Mouse (Mus musculus): ENCODE measurements around the gene Cbx2. TPM values are rescaled to one million over a fixed set of nuclear protein-coding genes. Genes with fewer than 3 reads are reported as not detected.

Cbx2 gene
- polyA plus RNA-seq (2017; shearing (Covaris generic)), result 3.7 TPM

DNA sequence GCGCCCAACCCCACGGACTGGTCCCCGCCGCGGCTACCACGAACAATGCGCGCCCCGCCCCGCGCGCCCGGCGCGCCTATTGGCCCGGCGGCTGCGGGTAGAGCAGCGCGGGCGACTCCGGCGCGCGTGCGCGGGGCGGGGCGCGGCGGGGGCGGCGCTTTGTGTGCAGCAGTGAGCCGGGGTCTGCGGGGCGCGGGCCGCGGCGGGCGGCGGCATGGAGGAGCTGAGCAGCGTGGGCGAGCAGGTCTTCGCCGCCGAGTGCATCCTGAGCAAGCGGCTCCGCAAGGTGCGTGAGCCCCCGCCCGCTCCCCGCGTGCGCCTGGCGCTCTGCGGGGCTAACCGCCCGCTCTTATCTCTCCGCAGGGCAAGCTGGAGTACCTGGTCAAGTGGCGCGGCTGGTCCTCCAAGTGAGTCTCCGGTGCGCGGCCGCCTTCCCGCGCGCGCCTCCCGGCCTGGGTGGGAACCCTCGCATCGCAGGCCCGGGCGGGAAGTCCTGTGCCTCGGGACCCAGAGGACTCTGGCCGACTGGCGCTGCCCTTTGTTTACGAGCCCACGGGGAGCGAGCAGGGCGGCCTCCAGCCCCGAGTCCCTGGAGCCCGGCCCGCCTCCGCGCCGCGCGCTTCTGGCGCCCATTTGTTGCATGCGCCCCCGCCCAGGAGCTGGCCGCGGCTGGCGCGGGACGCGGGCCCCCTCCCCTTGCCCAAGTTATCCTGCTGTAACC is at the start of gene Cbx2:
Cbx2 (plus strand) TSS at position 68 of the 721 bp plus-strand sequence.

GRCm38 (mm10) chr11:118987999-118988398 is 34.8 kb upstream of the Cbx2 start, which contains the start of gene Enpp7:
TSS of gene Enpp7 (plus strand) at chr11:118988188.

GRCm38 (mm10) chr11:119040600-119041324 is 18.0 kb downstream of the Cbx2 start, which contains the start of gene Cbx8:
TSS of gene Cbx8 (minus strand) at chr11:119040969.

Other genes with a start within 250 kb of the Cbx2 start
- gene Rbfox3, start 111.4 kb upstream of the Cbx2 start, polyA plus RNA-seq (2017; shearing (Covaris generic)), result not detected
- gene Enpp7, start 34.8 kb upstream of the Cbx2 start, polyA plus RNA-seq (2017; shearing (Covaris generic)), result not detected
- gene Cbx8, start 18.0 kb downstream of the Cbx2 start, polyA plus RNA-seq (2017; shearing (Covaris generic)), result 19.1 TPM
- 3.4 TPM for gene Cbx4, start 63.3 kb downstream of the Cbx2 start, polyA plus RNA-seq (2017; shearing (Covaris generic))
- 0.93 TPM for gene Tbc1d16, start 205.5 kb downstream of the Cbx2 start, polyA plus RNA-seq (2017; shearing (Covaris generic))
- 1.9 TPM for gene Ccdc40, start 205.6 kb downstream of the Cbx2 start, polyA plus RNA-seq (2017; shearing (Covaris generic))
- gene Gaa, start 244.9 kb downstream of the Cbx2 start, polyA plus RNA-seq (2017; shearing (Covaris generic)), result 39.7 TPM